Mouse (Mus musculus): ENCODE results near the gene Rbm38.
A peak's percentile ranks its signal among the peaks of the same experiment; 100 is the strongest.

GRCm38 (mm10) chr2:173036611-173037010, 16.3 kb downstream of the Rbm38 start:
- peak; percentile 47 for TF ChIP-seq CTCF (IDR thresholded peaks at IDR 0.05; ENCODE audit: low read depth)
- TF ChIP-seq EP300 (IDR thresholded peaks at IDR 0.05; ENCODE audit: low read depth), result no peak

Data from liver, postnatal 0 days (tissue).